Mouse (Mus musculus): ENCODE results near the gene Kcnj1.

- TF ChIP-seq CTCF (IDR thresholded peaks at IDR 0.05; ENCODE audit: low read depth) (no peak), EP300 (IDR thresholded peaks at IDR 0.05; ENCODE audit: low read depth) (no peak)
Observed at GRCm38 (mm10) chr9:32417466-32418116, 45.3 kb downstream of the Kcnj1 start.

All from liver, embryonic 14.5 days (tissue).